Mouse (Mus musculus): ENCODE measurements around the gene Tiparp. TPM values are rescaled to one million over a fixed set of nuclear protein-coding genes. Genes with fewer than 3 reads are reported as not detected.
A peak's percentile ranks its signal among the peaks of the same experiment; 100 is the strongest.

Gene Tiparp
- polyA plus RNA-seq, 1 experiment, result 4.9 TPM

DNA sequence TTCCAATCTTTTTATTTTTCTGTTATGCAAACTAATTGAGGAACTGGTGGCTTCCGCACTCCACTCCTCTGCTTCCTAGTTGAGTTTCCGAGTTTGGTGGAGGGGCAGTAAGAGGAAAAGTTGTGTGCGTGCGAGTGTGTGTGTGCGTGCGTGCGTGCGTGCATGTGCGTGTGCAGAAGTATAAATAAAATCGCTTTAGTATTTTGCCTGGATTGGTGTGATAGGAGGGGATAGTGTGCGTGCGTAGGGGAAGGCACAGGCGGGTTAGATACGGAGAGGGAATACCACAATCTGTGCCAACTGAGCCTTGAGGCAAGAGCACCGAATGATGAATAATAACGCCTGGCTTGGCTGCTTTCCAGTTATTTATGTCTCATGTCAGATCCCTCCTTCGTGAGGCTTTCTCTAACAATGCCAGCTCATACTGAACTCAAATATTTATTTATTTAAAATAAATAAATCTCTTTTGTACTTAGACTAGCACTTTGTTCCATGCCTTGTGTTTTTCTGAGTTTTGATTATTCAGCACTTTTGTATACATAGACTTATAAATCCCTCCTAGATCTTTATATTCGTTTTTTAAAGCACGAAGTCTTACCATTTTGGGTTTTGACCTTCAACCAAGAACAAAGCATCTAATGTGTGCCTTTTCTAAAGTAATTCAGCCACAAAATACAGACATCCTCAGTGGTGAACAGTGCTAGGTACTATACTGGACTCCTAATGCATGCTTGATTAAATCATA is 1.4 kb downstream of the Tiparp start:
- Histone ChIP-seq H3K4me3 (ENCODE audit: insufficient read depth, low read depth, low read length) (peak overlapping the region; percentile 92), H3K36me3 (ENCODE audit: control insufficient read depth, insufficient read depth, low read length) (peaks cover 1% of the 10 kb centered on the region; the same call in 1 of the 2 replicates), H3K27me3 (replicated peaks; ENCODE audit: control insufficient read depth, insufficient read depth, low read length) (no peaks in the 10 kb centered on the region), H3K27ac (ENCODE audit: insufficient read depth, low read depth, low read length) (peak overlapping the region; percentile 64; the same call in 1 of the 2 replicates), H3K4me1 (ENCODE audit: control insufficient read depth, insufficient read depth, low read length) (peaks cover 4% of the 10 kb centered on the region; the same call in 1 of the 2 replicates)
- DNase-seq, result peak; percentile 56
- WGBS, result 1% methylated on average over 19 of the region's 19 CpGs
- TF ChIP-seq POLR2A (IDR thresholded peaks at IDR 0.05; ENCODE audit: low read depth, low read length) (no peak), CTCF (conservative IDR thresholded peaks at IDR 0.05; ENCODE audit: insufficient read depth, insufficient read length, low read depth, low read length) (no peak)

DNA sequence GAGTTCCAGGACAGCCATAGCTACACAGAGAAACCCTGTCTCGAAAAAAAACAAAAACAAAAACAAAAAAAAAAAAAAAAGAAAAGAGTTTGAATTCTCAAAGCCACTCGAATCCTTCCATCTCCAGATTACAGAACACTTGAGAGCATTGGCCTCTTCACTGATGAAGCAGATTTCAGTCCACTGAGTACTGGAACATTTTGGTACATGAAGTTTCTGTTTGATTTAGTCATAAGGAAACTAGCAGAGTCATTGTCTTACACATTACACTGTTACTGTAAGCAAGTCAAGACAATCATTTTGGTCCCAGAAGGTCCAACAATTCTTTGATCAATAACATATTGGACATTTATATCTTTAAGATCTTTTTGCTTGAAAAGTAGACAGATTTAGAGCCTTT is 4.8 kb downstream of the Tiparp start:
- DNase-seq, result no peak
- Histone ChIP-seq H3K4me1 (ENCODE audit: control insufficient read depth, insufficient read depth, low read length) (peaks cover 6% of the 10 kb centered on the region; the same call in 1 of the 2 replicates), H3K4me3 (ENCODE audit: insufficient read depth, low read depth, low read length) (no peak overlapping the region), H3K27ac (ENCODE audit: insufficient read depth, low read depth, low read length) (no peak overlapping the region), H3K36me3 (ENCODE audit: control insufficient read depth, insufficient read depth, low read length) (peaks cover 1% of the 10 kb centered on the region; the same call in 1 of the 2 replicates), H3K27me3 (replicated peaks; ENCODE audit: control insufficient read depth, insufficient read depth, low read length) (no peaks in the 10 kb centered on the region)
- TF ChIP-seq POLR2A (IDR thresholded peaks at IDR 0.05; ENCODE audit: low read depth, low read length) (no peak), CTCF (conservative IDR thresholded peaks at IDR 0.05; ENCODE audit: insufficient read depth, insufficient read length, low read depth, low read length) (no peak)
- 74% methylated on average over 2 of the region's 2 CpGs for WGBS

- DNase-seq, result no peak
- WGBS, result 37% methylated on average over 3 of the region's 3 CpGs
- H3K27me3 ChIP-seq (replicated peaks; ENCODE audit: control insufficient read depth, insufficient read depth, low read length), result no peaks in the 10 kb centered on the region
- H3K36me3 ChIP-seq (ENCODE audit: control insufficient read depth, insufficient read depth, low read length), result peaks cover 1% of the 10 kb centered on the region; the same call in 1 of the 2 replicates
- no peak overlapping the region for H3K27ac ChIP-seq (ENCODE audit: insufficient read depth, low read depth, low read length)
- TF ChIP-seq POLR2A (IDR thresholded peaks at IDR 0.05; ENCODE audit: low read depth, low read length), result no peak
- no peak for TF ChIP-seq CTCF (conservative IDR thresholded peaks at IDR 0.05; ENCODE audit: insufficient read depth, insufficient read length, low read depth, low read length)
- no peak overlapping the region for H3K4me3 ChIP-seq (ENCODE audit: insufficient read depth, low read depth, low read length)
- peaks cover 6% of the 10 kb centered on the region; the same call in 1 of the 2 replicates for H3K4me1 ChIP-seq (ENCODE audit: control insufficient read depth, insufficient read depth, low read length)
Measured at GRCm38 (mm10) chr3:65533598-65533997, 5.4 kb downstream of the Tiparp start.

DNA sequence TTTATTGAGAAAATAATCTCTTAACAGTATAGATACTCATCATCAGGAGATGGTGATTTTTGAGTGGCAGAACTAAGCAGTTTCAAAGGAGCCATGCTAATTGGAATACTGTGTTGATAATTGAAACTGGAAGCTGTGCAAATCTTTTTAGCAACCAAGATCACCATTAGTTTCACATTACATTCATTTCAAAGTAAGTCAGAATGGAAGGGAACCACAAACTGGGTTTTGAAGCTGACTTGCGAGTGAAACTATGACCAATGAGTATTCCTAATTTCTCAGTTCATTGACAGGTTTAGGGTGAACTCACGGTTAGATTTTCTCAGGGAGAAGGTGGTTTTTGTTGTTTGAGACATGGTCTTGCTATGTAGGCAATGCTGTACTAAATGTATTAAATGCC is 6.3 kb downstream of the Tiparp start:
- no peak for DNase-seq
- Histone ChIP-seq H3K4me1 (ENCODE audit: control insufficient read depth, insufficient read depth, low read length) (peaks cover 6% of the 10 kb centered on the region; the same call in 1 of the 2 replicates), H3K36me3 (ENCODE audit: control insufficient read depth, insufficient read depth, low read length) (peaks cover 1% of the 10 kb centered on the region; the same call in 1 of the 2 replicates), H3K4me3 (ENCODE audit: insufficient read depth, low read depth, low read length) (no peak overlapping the region), H3K27ac (ENCODE audit: insufficient read depth, low read depth, low read length) (no peak overlapping the region), H3K27me3 (replicated peaks; ENCODE audit: control insufficient read depth, insufficient read depth, low read length) (no peaks in the 10 kb centered on the region)
- TF ChIP-seq CTCF (conservative IDR thresholded peaks at IDR 0.05; ENCODE audit: insufficient read depth, insufficient read length, low read depth, low read length), result no peak
- TF ChIP-seq POLR2A (IDR thresholded peaks at IDR 0.05; ENCODE audit: low read depth, low read length), result no peak
- WGBS, result 72% methylated on average over 2 of the region's 2 CpGs

- Histone ChIP-seq H3K4me3 (ENCODE audit: insufficient read depth, low read depth, low read length) (no peak overlapping the region), H3K27me3 (replicated peaks; ENCODE audit: control insufficient read depth, insufficient read depth, low read length) (no peaks in the 10 kb centered on the region), H3K27ac (ENCODE audit: insufficient read depth, low read depth, low read length) (no peak overlapping the region), H3K36me3 (ENCODE audit: control insufficient read depth, insufficient read depth, low read length) (peaks cover 1% of the 10 kb centered on the region; the same call in 1 of the 2 replicates), H3K4me1 (ENCODE audit: control insufficient read depth, insufficient read depth, low read length) (peaks cover 6% of the 10 kb centered on the region; the same call in 1 of the 2 replicates)
- DNase-seq, result no peak
- TF ChIP-seq CTCF (conservative IDR thresholded peaks at IDR 0.05; ENCODE audit: insufficient read depth, insufficient read length, low read depth, low read length) (no peak), POLR2A (IDR thresholded peaks at IDR 0.05; ENCODE audit: low read depth, low read length) (no peak)
Measured at GRCm38 (mm10) chr3:65535087-65535761, 7.0 kb downstream of the Tiparp start.

DNA sequence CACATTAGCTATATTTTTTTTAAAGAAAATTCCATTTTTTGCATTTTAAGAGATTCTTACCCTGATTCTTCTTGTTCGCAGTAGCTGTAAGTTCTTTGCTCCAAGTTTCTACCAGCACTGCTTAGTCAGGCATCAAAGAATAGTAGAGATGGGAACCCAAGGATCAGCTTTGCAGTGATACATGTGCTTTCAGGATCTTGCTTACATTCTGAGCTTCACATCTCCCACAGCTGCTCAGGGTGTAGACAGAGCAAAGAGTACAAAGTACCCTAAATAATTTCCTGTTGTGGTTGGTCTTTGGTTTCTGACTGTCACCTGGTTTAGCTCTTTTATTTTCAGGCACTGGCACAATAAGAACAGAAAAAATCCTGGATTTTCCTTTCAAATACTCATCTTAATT is 9.1 kb downstream of the Tiparp start:
- Histone ChIP-seq H3K27ac (ENCODE audit: insufficient read depth, low read depth, low read length) (no peak overlapping the region), H3K4me3 (ENCODE audit: insufficient read depth, low read depth, low read length) (no peak overlapping the region), H3K36me3 (ENCODE audit: control insufficient read depth, insufficient read depth, low read length) (no peaks in the 10 kb centered on the region), H3K27me3 (replicated peaks; ENCODE audit: control insufficient read depth, insufficient read depth, low read length) (no peaks in the 10 kb centered on the region), H3K4me1 (ENCODE audit: control insufficient read depth, insufficient read depth, low read length) (peaks cover 8% of the 10 kb centered on the region; the same call in 1 of the 2 replicates)
- no peak for TF ChIP-seq POLR2A (IDR thresholded peaks at IDR 0.05; ENCODE audit: low read depth, low read length)
- TF ChIP-seq CTCF (conservative IDR thresholded peaks at IDR 0.05; ENCODE audit: insufficient read depth, insufficient read length, low read depth, low read length), result no peak
- WGBS, result 70% methylated on average over 1 of the region's 1 CpGs
- no peak for DNase-seq

Data from kidney, adult 2 months (tissue).